Mouse (Mus musculus): ENCODE data around the gene Naf1. TPM values are rescaled to one million over a fixed set of nuclear protein-coding genes. Genes with fewer than 3 reads are reported as not detected.

The Naf1 gene
- polyA plus RNA-seq, 1 experiment from 2014 or later: 2.6 TPM

- no peak for ATAC-seq (ENCODE audit: low read depth)
- H3K4me3 ChIP-seq (ENCODE audit: low read length): no peak overlapping the region
- 85% methylated on average over 4 of the region's 4 CpGs for WGBS
- no peaks in the 10 kb centered on the region for H3K9me3 ChIP-seq (ENCODE audit: control insufficient read depth, low read length)
- no peaks in the 10 kb centered on the region for H3K4me1 ChIP-seq (replicated peaks; ENCODE audit: control insufficient read depth, insufficient read depth, low read length)
- H3K27ac ChIP-seq (ENCODE audit: low read length): no peak overlapping the region
- H3K4me2 ChIP-seq (ENCODE audit: low read depth, low read length): no peak overlapping the region
- H3K9ac ChIP-seq (ENCODE audit: low read length): no peak overlapping the region
- H3K27me3 ChIP-seq (ENCODE audit: control insufficient read depth, insufficient read depth, low read depth, low read length): no peaks in the 10 kb centered on the region
- H3K36me3 ChIP-seq (ENCODE audit: control insufficient read depth, insufficient read depth, low read length): no peaks in the 10 kb centered on the region
Observed at GRCm38 (mm10) chr8:66933746-66934145, 73.7 kb downstream of the Naf1 start.

GRCm38 (mm10) chr8:66936236-66936635 lies 76.2 kb downstream of the Naf1 start:
- Histone ChIP-seq H3K9ac (ENCODE audit: low read length) (no peak overlapping the region), H3K4me2 (ENCODE audit: low read depth, low read length) (no peak overlapping the region), H3K27me3 (ENCODE audit: control insufficient read depth, insufficient read depth, low read depth, low read length) (no peaks in the 10 kb centered on the region), H3K27ac (ENCODE audit: low read length) (no peak overlapping the region), H3K36me3 (ENCODE audit: control insufficient read depth, insufficient read depth, low read length) (no peaks in the 10 kb centered on the region), H3K9me3 (ENCODE audit: control insufficient read depth, low read length) (no peaks in the 10 kb centered on the region), H3K4me3 (ENCODE audit: low read length) (no peak overlapping the region), H3K4me1 (replicated peaks; ENCODE audit: control insufficient read depth, insufficient read depth, low read length) (no peaks in the 10 kb centered on the region)
- WGBS: 81% methylated on average over 3 of the region's 3 CpGs
- no peak for ATAC-seq (ENCODE audit: low read depth)

Other genes starting within 250 kb of the Naf1 start
- 0.06 TPM in 1 of 2 replicates, not detected in the other for gene Npy5r, start 172.1 kb upstream of the Naf1 start, polyA plus RNA-seq (2015; fragmentation: Nextera tagmentation; extraction: Ambion mirVana)
- gene Npy1r, start 163.0 kb upstream of the Naf1 start, polyA plus RNA-seq (2015; fragmentation: Nextera tagmentation; extraction: Ambion mirVana): 0.44 and 0.48 TPM in 2 replicates

Measured in lung, embryonic 16.5 days (tissue).